In genomic region chr16:46406844-46407639, GRCm38 (mm10) we compare ENCODE assay signal across 17 mouse cellular contexts.
"Had no signal": no experiment of that assay in that cellular context is flagged by ENCODE, and none has a peak within 500 bp of the region (broad histone marks: within the 10 kb centered on the region; RNA-seq: fewer than 3 reads in every experiment).

No protein-coding gene starts in this region.

- ATAC-seq: liver, postnatal 0 days; midbrain, embryonic 15.5 days had no signal

- H3K27ac ChIP-seq: left cerebral cortex, adult 2 months; limb, embryonic 12.5 days; liver, embryonic 13.5 days; lung, embryonic 15.5 days; macrophage; midbrain, embryonic 15.5 days; neural tube, embryonic 12.5 days; stomach, embryonic 15.5 days had no signal

- DNase-seq: liver; liver, embryonic 13.5 days; liver, postnatal 0 days; lung, postnatal 14 days; retina, postnatal 1 day; right cerebral cortex, postnatal 4 days; thymus, adult 2 months; thymus, postnatal 25 days had no signal

- H3K9me3 ChIP-seq: limb, embryonic 12.5 days; liver, embryonic 13.5 days; lung, embryonic 15.5 days; midbrain, embryonic 15.5 days; neural tube, embryonic 12.5 days; stomach, embryonic 15.5 days had no signal

- H3K4me1 ChIP-seq: limb, embryonic 12.5 days; liver, embryonic 13.5 days; lung, embryonic 15.5 days; megakaryocyte, embryonic 14.5 days; neural tube, embryonic 12.5 days; stomach, embryonic 15.5 days had no signal

- H3K4me3 ChIP-seq: left cerebral cortex, adult 2 months; limb, embryonic 12.5 days; liver, embryonic 13.5 days; lung, embryonic 15.5 days; megakaryocyte, embryonic 14.5 days; midbrain, embryonic 15.5 days; neural tube, embryonic 12.5 days; stomach, embryonic 15.5 days had no signal

- H3K4me2 ChIP-seq: limb, embryonic 12.5 days; liver, embryonic 13.5 days; lung, embryonic 15.5 days; midbrain, embryonic 11.5 days; midbrain, embryonic 15.5 days; neural tube, embryonic 12.5 days; stomach, embryonic 15.5 days had no signal

- H3K9ac ChIP-seq: limb, embryonic 12.5 days; liver, embryonic 13.5 days; liver, postnatal 0 days; lung, embryonic 15.5 days; midbrain, embryonic 15.5 days; neural tube, embryonic 12.5 days; stomach, embryonic 15.5 days had no signal

- H3K27me3 ChIP-seq: limb, embryonic 12.5 days; liver, embryonic 13.5 days; lung, embryonic 15.5 days; megakaryocyte, embryonic 14.5 days; midbrain, embryonic 15.5 days; neural tube, embryonic 12.5 days; stomach, embryonic 15.5 days had no signal

- H3K36me3 ChIP-seq: limb, embryonic 12.5 days; liver, embryonic 13.5 days; lung, embryonic 15.5 days; midbrain, embryonic 15.5 days; stomach, embryonic 15.5 days had no signal
